Mouse (Mus musculus) limb, embryonic 15.5 days (tissue): Measurements from ENCODE around the gene Klra4. TPM values are rescaled to one million over a fixed set of nuclear protein-coding genes. Genes with fewer than 3 reads are reported as not detected.
"Not testable (repeated sequence)": the region's sequence is repeated elsewhere in the genome, so short reads cannot be mapped to it uniquely, and the experiment has no call there.

ENCODE experiments used
- ATAC-seq: fragments of 200-750 bp; cut with Nextera tagmentation; 2 replicates; pipeline ENCODE4 v1.8.0; 2017; ENCODE audit warnings: low read depth, moderate TSS enrichment; ENCODE audit not compliant: insufficient number of reproducible peaks, low FRiP score, low TSS enrichment
- H3K27ac ChIP-seq: fragments of 300-500 bp; sonication (generic); 2 replicates; pipeline ENCODE4 v1.5.1; 2015; ENCODE audit warnings: moderate library complexity, mild to moderate bottlenecking, inconsistent platforms
- H3K27me3 ChIP-seq: fragments of 300-500 bp; sonication (generic); 2 replicates; pipeline ENCODE4 v1.6.1; 2015; ENCODE audit warnings: inconsistent platforms
- H3K36me3 ChIP-seq: fragments of 300-500 bp; sonication (generic); 2 replicates; pipeline ENCODE4 v1.6.1; 2015; ENCODE audit warnings: inconsistent platforms
- H3K4me1 ChIP-seq: fragments of 300-500 bp; sonication (generic); 2 replicates; pipeline ENCODE4 v1.6.1; 2015; ENCODE audit warnings: inconsistent platforms
- H3K4me2 ChIP-seq: fragments of 300-500 bp; sonication (generic); 2 replicates; pipeline ENCODE4 v1.6.1; 2015; ENCODE audit warnings: mild to moderate bottlenecking, inconsistent platforms
- H3K4me3 ChIP-seq: fragments of 300-500 bp; sonication (generic); 2 replicates; pipeline ENCODE4 v1.5.1; 2015; ENCODE audit warnings: mild to moderate bottlenecking, inconsistent platforms
- H3K9ac ChIP-seq: fragments of 300-500 bp; sonication (generic); 2 replicates; pipeline ENCODE4 v1.6.1; 2015; ENCODE audit warnings: inconsistent platforms
- H3K9me3 ChIP-seq: fragments of 300-500 bp; sonication (generic); 2 replicates; pipeline ENCODE4 v1.6.1; 2016; ENCODE audit warnings: inconsistent platforms
- WGBS: fragments of 180-500 bp; shearing (Covaris S2); methylation state at CpG from one replicate; pipeline ENCODE4 v1.1.7; 2015; 5-methylcytosine and 5-hydroxymethylcytosine counted together
- polyA plus RNA-seq: library from polyadenylated mRNA; unstranded; fragments of >200 nt; fragmentation: Nextera tagmentation; extraction: Ambion mirVana; gene quantifications from 2 replicates; pipeline ENCODE4 v1.2.1, GENCODE M21; 2015

Klra4 gene
- not detected in 2 replicates for polyA plus RNA-seq

DNA sequence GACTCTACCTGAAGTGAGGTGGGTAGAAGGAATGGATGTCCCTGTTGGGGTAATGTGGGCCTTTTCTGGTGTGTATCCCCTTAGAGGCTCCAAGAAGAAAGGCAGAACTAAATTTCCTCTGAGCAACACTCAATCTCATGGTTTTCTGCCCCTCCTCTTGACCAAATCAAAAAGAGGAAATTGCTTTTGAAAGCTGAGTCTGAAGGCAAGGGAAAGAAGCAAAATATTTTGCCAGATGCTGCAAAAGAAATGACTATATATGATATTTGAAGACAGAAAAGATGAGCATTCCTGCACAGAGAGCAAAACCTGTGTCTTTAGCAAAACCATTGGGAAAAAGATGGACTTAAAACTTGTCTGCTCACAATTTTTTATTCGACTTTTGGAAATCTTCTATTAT lies at the start of gene Klra4:
Gene Klra4 (minus strand): TSS at position 101 of the 400 bp plus-strand sequence.
- H3K27me3 ChIP-seq, ATAC-seq, H3K9me3 ChIP-seq, H3K4me1 ChIP-seq, H3K27ac ChIP-seq, H3K4me3 ChIP-seq, H3K9ac ChIP-seq, H3K36me3 ChIP-seq, H3K4me2 ChIP-seq: not testable (repeated sequence)
- 59% methylated on average over 1 of the region's 1 CpGs for WGBS

DNA sequence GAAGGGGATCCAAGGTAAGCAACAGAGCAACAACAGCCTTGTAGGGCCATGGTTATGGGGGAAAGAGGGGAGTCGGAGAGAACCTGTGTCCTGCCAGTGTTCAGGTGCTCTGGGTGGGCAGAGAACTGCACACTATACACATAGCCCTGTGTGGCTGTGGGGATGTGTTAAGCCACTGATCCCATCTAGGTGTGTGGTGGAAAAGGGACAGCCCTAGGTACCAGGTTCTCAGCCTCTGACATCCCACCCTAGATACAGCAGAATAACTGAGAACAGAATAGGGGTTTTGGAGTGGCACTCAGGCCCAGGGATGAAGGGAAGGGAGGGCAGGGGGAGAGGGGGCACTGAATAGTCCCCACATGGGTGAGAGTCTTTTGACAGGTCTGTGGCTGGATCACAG lies 43.4 kb upstream of the Klra4 start:
- Histone ChIP-seq H3K9me3 (no peaks in the 10 kb centered on the region), H3K9ac (no peak overlapping the region), H3K4me1 (no peaks in the 10 kb centered on the region), H3K36me3 (no peaks in the 10 kb centered on the region), H3K4me2 (no peak overlapping the region), H3K27ac (no peak overlapping the region), H3K27me3 (no peaks in the 10 kb centered on the region), H3K4me3 (no peak overlapping the region)
- ATAC-seq = no peak
- WGBS = 92% methylated on average over 1 of the region's 1 CpGs

DNA sequence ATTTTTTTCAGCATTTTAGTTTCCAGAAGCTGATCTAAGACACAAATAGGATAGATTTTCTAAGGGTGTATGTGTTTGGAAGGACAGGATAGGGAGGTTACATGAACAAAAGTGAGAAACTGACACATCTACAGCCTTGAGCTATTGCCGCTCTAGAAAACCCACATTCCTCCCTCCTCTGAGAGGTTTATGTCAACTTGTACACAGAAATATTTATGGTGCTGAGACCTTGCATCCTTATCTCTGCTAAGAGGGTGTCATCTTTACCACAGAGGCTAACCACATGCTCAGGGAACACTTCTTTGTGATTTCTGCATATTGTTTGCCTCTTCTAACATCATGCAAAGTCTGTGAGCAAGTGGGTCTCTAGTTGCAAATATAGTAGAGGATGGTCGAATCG lies 35.7 kb upstream of the Klra4 start:
- ATAC-seq, H3K9me3 ChIP-seq, H3K4me1 ChIP-seq, H3K36me3 ChIP-seq, H3K4me3 ChIP-seq, H3K27ac ChIP-seq, H3K27me3 ChIP-seq, H3K4me2 ChIP-seq, H3K9ac ChIP-seq: not testable (repeated sequence)
- 87% methylated on average over 3 of the region's 3 CpGs for WGBS

DNA sequence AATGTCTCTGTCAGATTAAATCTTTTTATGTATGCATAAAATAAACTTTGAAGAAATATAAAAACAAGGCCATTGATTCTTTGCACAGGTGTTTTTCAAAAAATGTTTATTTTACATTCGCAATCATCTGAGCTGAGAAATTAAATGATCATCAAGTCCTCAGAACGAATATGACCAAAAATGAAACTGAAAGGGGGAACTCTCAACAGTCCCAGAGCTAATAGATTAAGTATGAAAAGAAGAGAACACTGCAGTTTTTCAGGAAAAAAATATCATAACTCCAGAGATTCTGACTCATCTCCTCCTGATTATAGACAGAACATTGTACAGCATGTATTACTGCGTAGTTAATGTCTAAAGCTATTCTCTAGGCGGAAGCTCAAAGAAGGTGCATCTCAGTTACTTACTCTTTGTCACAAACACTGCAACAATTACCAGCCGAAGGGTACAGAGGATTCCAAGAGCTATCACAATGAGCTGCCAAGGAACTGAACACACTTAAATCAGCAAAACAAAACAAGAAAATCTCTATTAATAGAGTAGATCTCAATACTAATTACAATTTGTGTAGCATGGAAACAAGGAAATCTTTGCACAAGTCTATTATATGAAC lies 25.4 kb upstream of the Klra4 start:
- H3K4me1 ChIP-seq = no peaks in the 10 kb centered on the region
- no peaks in the 10 kb centered on the region for H3K36me3 ChIP-seq
- H3K4me2 ChIP-seq = no peak overlapping the region
- H3K27ac ChIP-seq = no peak overlapping the region
- no peak overlapping the region for H3K4me3 ChIP-seq
- H3K27me3 ChIP-seq = no peaks in the 10 kb centered on the region
- WGBS = 72% methylated on average over 5 of the region's 5 CpGs
- H3K9me3 ChIP-seq = no peaks in the 10 kb centered on the region
- no peak for ATAC-seq
- no peak overlapping the region for H3K9ac ChIP-seq

DNA sequence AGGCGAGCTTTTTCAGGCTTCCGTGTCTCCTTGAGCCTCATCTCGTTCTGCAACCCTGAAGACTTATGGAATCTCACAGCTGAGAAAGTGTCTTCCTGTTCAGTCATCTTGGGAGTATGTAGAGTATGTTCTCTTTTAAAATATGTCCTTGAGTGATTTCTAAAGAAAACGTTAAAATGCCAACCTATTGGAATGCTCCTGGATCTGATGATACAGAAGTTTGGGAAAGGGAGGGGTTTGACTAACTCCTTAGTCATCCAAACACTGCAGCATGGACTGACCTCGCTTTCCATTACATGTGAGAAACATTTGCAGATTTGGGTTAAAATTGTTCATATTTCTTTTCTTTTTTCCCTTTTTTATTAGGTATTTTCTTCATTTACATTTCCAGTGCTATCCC lies 1.9 kb downstream of the Klra4 start:
- no peaks in the 10 kb centered on the region for H3K4me1 ChIP-seq
- H3K4me3 ChIP-seq = no peak overlapping the region
- H3K9me3 ChIP-seq = no peaks in the 10 kb centered on the region; the same call in 1 of the 2 replicates
- H3K36me3 ChIP-seq = no peaks in the 10 kb centered on the region
- no peak overlapping the region for H3K4me2 ChIP-seq
- ATAC-seq = no peak
- no peak overlapping the region for H3K9ac ChIP-seq
- whole genome bisulfite sequencing = 71% methylated on average over 5 of the region's 5 CpGs
- no peak overlapping the region for H3K27ac ChIP-seq
- no peaks in the 10 kb centered on the region for H3K27me3 ChIP-seq

DNA sequence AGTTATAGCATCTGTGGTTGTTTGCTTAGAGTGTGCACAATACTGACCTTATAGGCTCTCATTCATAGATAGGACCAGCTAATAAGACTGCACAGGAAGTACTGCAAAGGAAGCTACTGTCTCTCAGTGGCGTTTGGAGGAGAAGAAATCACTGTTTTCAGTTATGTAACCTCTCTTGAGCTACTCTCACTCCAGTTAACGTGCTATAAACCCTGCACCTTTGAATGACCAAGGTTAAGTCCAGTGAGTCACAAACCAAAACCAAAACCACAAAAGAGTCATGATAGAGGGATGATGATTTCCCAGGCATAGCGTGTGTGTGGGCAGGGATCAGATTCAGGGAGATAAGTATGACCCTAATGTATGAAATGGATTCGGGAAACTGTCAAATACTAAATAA lies 31.9 kb downstream of the Klra4 start:
- not testable (repeated sequence) for ATAC-seq, H3K4me1 ChIP-seq, H3K27ac ChIP-seq, H3K4me3 ChIP-seq, H3K9ac ChIP-seq, H3K4me2 ChIP-seq, H3K27me3 ChIP-seq, H3K9me3 ChIP-seq, H3K36me3 ChIP-seq
- 59% methylated on average over 4 of the region's 4 CpGs for WGBS

DNA sequence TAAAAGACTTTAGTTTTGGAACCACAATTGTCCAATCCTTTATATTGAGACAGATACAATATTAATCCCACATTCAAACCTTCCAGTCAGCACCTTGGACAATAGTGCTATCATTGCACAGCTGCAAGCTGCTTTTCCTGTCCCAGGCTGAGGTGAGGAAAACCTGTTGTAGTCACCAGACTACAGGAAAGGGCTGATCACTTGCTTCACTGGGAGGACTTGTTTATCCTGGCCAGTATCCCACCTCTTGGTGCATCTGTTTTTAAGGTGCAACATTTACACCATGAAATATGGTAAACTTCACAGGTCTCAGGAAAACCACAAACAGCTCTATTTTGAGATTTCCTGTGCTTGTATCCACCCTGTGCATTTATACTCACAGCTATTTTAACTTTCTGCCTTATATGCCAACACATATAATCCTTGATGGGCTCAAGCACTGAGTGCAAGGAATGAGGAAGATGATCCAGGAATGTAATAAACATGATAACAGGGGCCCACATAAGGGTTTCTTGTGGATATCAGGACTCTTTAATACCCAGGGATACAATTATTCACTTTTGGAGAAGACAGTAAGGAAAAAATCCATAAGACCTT lies 35.5 kb downstream of the Klra4 start:
- not testable (repeated sequence) for H3K9me3 ChIP-seq, H3K4me3 ChIP-seq, H3K4me1 ChIP-seq, H3K4me2 ChIP-seq, H3K27ac ChIP-seq, H3K27me3 ChIP-seq, ATAC-seq, H3K9ac ChIP-seq, H3K36me3 ChIP-seq

DNA sequence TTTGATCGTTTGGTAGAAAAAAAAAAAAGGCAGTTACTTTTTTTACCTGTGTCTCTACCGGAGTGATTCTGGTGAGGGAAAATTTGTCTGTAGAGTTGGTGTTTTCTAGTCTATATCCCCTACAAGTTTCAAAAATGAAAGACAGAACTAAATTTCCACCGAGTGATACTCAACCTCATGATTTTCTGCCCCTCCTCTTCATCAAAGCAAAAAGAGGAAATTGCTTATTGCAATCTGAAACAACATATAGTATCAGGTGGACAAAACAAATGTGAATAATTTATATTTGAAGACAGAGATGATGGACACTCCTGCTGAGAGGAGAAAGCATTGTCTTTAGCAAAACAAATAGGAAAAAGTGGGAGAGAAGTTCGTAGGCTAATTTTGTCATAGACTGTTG lies 40.2 kb downstream of the Klra4 start, which contains the start of gene Klra6:
Gene Klra6 (minus strand): TSS at position 101 of the 400 bp plus-strand sequence.
- no peak within 1 kb of the TSS for H3K9ac ChIP-seq
- ATAC-seq = no peak
- H3K9me3 ChIP-seq = no peaks in the 10 kb centered on the region
- no peak within 1 kb of the TSS for H3K4me2 ChIP-seq
- H3K27ac ChIP-seq = no peak within 1 kb of the TSS
- 70% methylated on average over 4 of the region's 4 CpGs for WGBS
- H3K4me3 ChIP-seq = no peak within 1 kb of the TSS
- H3K4me1 ChIP-seq = no peaks in the 10 kb centered on the region
- no peaks in the 10 kb centered on the region for H3K27me3 ChIP-seq
- H3K36me3 ChIP-seq = no peaks in the 10 kb centered on the region

Other genes with a start within 250 kb of the Klra4 start
- gene Gm17631, start 204.6 kb downstream of the Klra4 start, polyA plus RNA-seq = not detected in 2 replicates
- gene Klra17, start 190.6 kb downstream of the Klra4 start, polyA plus RNA-seq = 0.20 TPM in 1 of 2 replicates, not detected in the other
- gene Klra5, start 149.6 kb downstream of the Klra4 start, polyA plus RNA-seq = not detected in 2 replicates
- not detected in 2 replicates for gene Klra6, start 40.3 kb downstream of the Klra4 start, polyA plus RNA-seq
- gene Klra8, start 62.6 kb upstream of the Klra4 start, polyA plus RNA-seq = not detected in 2 replicates
- gene Klra9, start 125.8 kb upstream of the Klra4 start, polyA plus RNA-seq = not detected in 2 replicates
- not detected in 2 replicates for gene Klra7, start 166.1 kb upstream of the Klra4 start, polyA plus RNA-seq
- gene Klra10, start 214.7 kb upstream of the Klra4 start, polyA plus RNA-seq = not detected in 2 replicates